In genomic region chr7:125942365-125943090, GRCm38 (mm10) we compare ENCODE assay signal across 23 mouse cellular contexts.
DNase-seq lines count a peak whose midpoint lies in the region; ATAC-seq and TF ChIP-seq lines count a peak whose summit lies in the region.
"Had no signal": no experiment of that assay in that cellular context is flagged by ENCODE, and none has a peak within 500 bp of the region (broad histone marks: within the 10 kb centered on the region; RNA-seq: fewer than 3 reads in every experiment).

No protein-coding gene starts in this region.

- no peak overlapping the region; the same call in 1 of the 2 replicates for H3K27ac ChIP-seq in hindbrain, postnatal 0 days
- H3K27ac ChIP-seq in hindbrain, embryonic 12.5 days: no peak overlapping the region
- H3K27ac ChIP-seq in midbrain, embryonic 15.5 days: peak overlapping the region; percentile 39; the same call in 1 of the 2 replicates
- H3K27ac ChIP-seq in midbrain, embryonic 13.5 days: no peak overlapping the region
- H3K27ac ChIP-seq in intestine, embryonic 15.5 days: no peak overlapping the region
- H3K27ac ChIP-seq: embryonic facial prominence, embryonic 13.5 days; forebrain, embryonic 13.5 days; gastrocnemius, adult 2 months; hindbrain, embryonic 14.5 days had no signal

- no peak overlapping the region for H3K4me3 ChIP-seq in hindbrain, postnatal 0 days (ENCODE audit: low read length)
- H3K4me3 ChIP-seq in hindbrain, embryonic 12.5 days: no peak overlapping the region
- H3K4me3 ChIP-seq in midbrain, embryonic 15.5 days: no peak overlapping the region
- no peak overlapping the region for H3K4me3 ChIP-seq in midbrain, embryonic 13.5 days (replicated peaks)
- H3K4me3 ChIP-seq in intestine, embryonic 15.5 days (replicated peaks): no peak overlapping the region
- H3K4me3 ChIP-seq: embryonic facial prominence, embryonic 13.5 days; forebrain, embryonic 13.5 days; gastrocnemius, adult 2 months; heart, embryonic 10.5 days had no signal

- no peaks in the 10 kb centered on the region for H3K36me3 ChIP-seq in hindbrain, postnatal 0 days (ENCODE audit: insufficient read depth, low read length)
- no peaks in the 10 kb centered on the region for H3K36me3 ChIP-seq in hindbrain, embryonic 12.5 days
- H3K36me3 ChIP-seq in midbrain, embryonic 15.5 days (replicated peaks): no peaks in the 10 kb centered on the region
- H3K36me3 ChIP-seq in midbrain, embryonic 13.5 days: no peaks in the 10 kb centered on the region
- H3K36me3 ChIP-seq in intestine, embryonic 15.5 days: no peaks in the 10 kb centered on the region
- H3K36me3 ChIP-seq: embryonic facial prominence, embryonic 13.5 days; heart, embryonic 10.5 days had no signal

- H3K9ac ChIP-seq in hindbrain, postnatal 0 days (replicated peaks; ENCODE audit: low read length): no peak overlapping the region
- H3K9ac ChIP-seq in hindbrain, embryonic 12.5 days: no peak overlapping the region
- no peak overlapping the region for H3K9ac ChIP-seq in midbrain, embryonic 15.5 days
- no peak overlapping the region for H3K9ac ChIP-seq in midbrain, embryonic 13.5 days (replicated peaks)
- no peak overlapping the region for H3K9ac ChIP-seq in intestine, embryonic 15.5 days
- H3K9ac ChIP-seq: embryonic facial prominence, embryonic 13.5 days; forebrain, embryonic 13.5 days; hindbrain, embryonic 14.5 days had no signal

- no peak overlapping the region for H3K4me2 ChIP-seq in hindbrain, postnatal 0 days (ENCODE audit: low read depth, low read length)
- no peak overlapping the region for H3K4me2 ChIP-seq in hindbrain, embryonic 12.5 days (replicated peaks)
- H3K4me2 ChIP-seq in midbrain, embryonic 15.5 days: no peak overlapping the region
- no peak overlapping the region for H3K4me2 ChIP-seq in midbrain, embryonic 13.5 days (replicated peaks)
- H3K4me2 ChIP-seq in intestine, embryonic 15.5 days (replicated peaks): no peak overlapping the region
- H3K4me2 ChIP-seq: embryonic facial prominence, embryonic 13.5 days; forebrain, embryonic 13.5 days; hindbrain, embryonic 14.5 days had no signal

- ATAC-seq in hindbrain, postnatal 0 days: no peak
- ATAC-seq in hindbrain, embryonic 12.5 days (ENCODE audit: low FRiP score): no peak
- ATAC-seq in midbrain, embryonic 15.5 days (replicated peaks): no peak
- ATAC-seq in midbrain, embryonic 13.5 days: no peak
- no peak for ATAC-seq in intestine, embryonic 15.5 days
- ATAC-seq: activated CD4-positive, CD25-positive, alpha-beta regulatory T cell, adult 4 months; forebrain, embryonic 13.5 days; inflammation-experienced regulatory T-cells, adult 6 months; Patski had no signal

- DNase-seq in adrenal gland, postnatal 14 days: peak; percentile 21
- DNase-seq in adrenal gland, postnatal 25 days: no peak
- peak; percentile 22 for DNase-seq in hindbrain, postnatal 0 days (ENCODE audit: low spot score)
- no peak for DNase-seq in lung, postnatal 10 days
- DNase-seq: adrenal gland, postnatal 36 days; cerebellum, adult 8-10 months; cerebellum, postnatal 25 days; gastrocnemius, adult 2 months; gastrocnemius, postnatal 36 days; heart, adult 18-20 months; heart, postnatal 10 days; heart, postnatal 4 days had no signal

- WGBS in hindbrain, postnatal 0 days: 48% methylated on average over 6 of the region's 6 CpGs
- 78% methylated on average over 6 of the region's 6 CpGs for WGBS in hindbrain, embryonic 12.5 days
- 69% methylated on average over 6 of the region's 6 CpGs for WGBS in midbrain, embryonic 15.5 days
- 70% methylated on average over 6 of the region's 6 CpGs for WGBS in midbrain, embryonic 13.5 days
- 74% methylated on average over 6 of the region's 6 CpGs for WGBS in intestine, embryonic 15.5 days

- H3K9me3 ChIP-seq in hindbrain, postnatal 0 days (ENCODE audit: low read length): no peaks in the 10 kb centered on the region
- no peaks in the 10 kb centered on the region for H3K9me3 ChIP-seq in hindbrain, embryonic 12.5 days (replicated peaks)
- no peaks in the 10 kb centered on the region for H3K9me3 ChIP-seq in midbrain, embryonic 15.5 days
- no peaks in the 10 kb centered on the region for H3K9me3 ChIP-seq in midbrain, embryonic 13.5 days
- no peaks in the 10 kb centered on the region for H3K9me3 ChIP-seq in intestine, embryonic 15.5 days
- H3K9me3 ChIP-seq: embryonic facial prominence, embryonic 13.5 days; forebrain, embryonic 13.5 days; heart, embryonic 10.5 days had no signal

- H3K4me1 ChIP-seq in hindbrain, postnatal 0 days (ENCODE audit: insufficient read depth, low read length): peaks cover 8% of the 10 kb centered on the region; the same call in 1 of the 2 replicates
- no peaks in the 10 kb centered on the region for H3K4me1 ChIP-seq in hindbrain, embryonic 12.5 days
- peaks cover 6% of the 10 kb centered on the region; the same call in 1 of the 2 replicates for H3K4me1 ChIP-seq in midbrain, embryonic 15.5 days
- H3K4me1 ChIP-seq in midbrain, embryonic 13.5 days (replicated peaks): no peaks in the 10 kb centered on the region
- H3K4me1 ChIP-seq in intestine, embryonic 15.5 days (replicated peaks): no peaks in the 10 kb centered on the region
- H3K4me1 ChIP-seq: embryonic facial prominence, embryonic 13.5 days; forebrain, embryonic 13.5 days had no signal

- no peaks in the 10 kb centered on the region for H3K27me3 ChIP-seq in hindbrain, postnatal 0 days (ENCODE audit: insufficient read depth, low read length)
- no peaks in the 10 kb centered on the region for H3K27me3 ChIP-seq in hindbrain, embryonic 12.5 days
- no peaks in the 10 kb centered on the region for H3K27me3 ChIP-seq in midbrain, embryonic 15.5 days (replicated peaks)
- no peaks in the 10 kb centered on the region for H3K27me3 ChIP-seq in midbrain, embryonic 13.5 days
- H3K27me3 ChIP-seq in intestine, embryonic 15.5 days (replicated peaks): no peaks in the 10 kb centered on the region
- H3K27me3 ChIP-seq: forebrain, embryonic 13.5 days; Patski had no signal

- no peak for TF ChIP-seq CTCF in hindbrain, postnatal 0 days (IDR thresholded peaks at IDR 0.05; ENCODE audit: low read depth)

Comparison
In these comparisons a context has a peak if more than half of its experiments do, and no peak if none do; other contexts are left out.
1. DNase-seq: peak in adrenal gland, postnatal 14 days (single experiment) and hindbrain, postnatal 0 days (single experiment); none in adrenal gland, postnatal 25 days (single experiment) and lung, postnatal 10 days (single experiment).